Mouse (Mus musculus) MEL (cell line): ENCODE results near the gene Gpr142. TPM values are rescaled to one million over a fixed set of nuclear protein-coding genes. Genes with fewer than 3 reads are reported as not detected.

Experiments
- DNase-seq: peaks from one replicate; pipeline ENCODE4 v3.0.0; 2011; ENCODE audit warnings: low read depth, low spot score
- H3K27ac ChIP-seq: 2 replicates; pipeline ENCODE4 v1.5.1; 2012; ENCODE audit warnings: low read depth, mild to moderate bottlenecking, control low read depth, low read length, moderate library complexity; ENCODE audit not compliant: control insufficient read depth
- H3K27me3 ChIP-seq, 2 experiments: fragments of 150-350 bp in 1 of 2; sonication (generic) in 1 of 2; 2 replicates each; pipeline ENCODE4 v1.6.1; 2012; ENCODE audit warnings: low read length in 2 of 2, mild to moderate bottlenecking in 2 of 2, improper control_type of control experiment in 1 of 2, moderate library complexity in 1 of 2; ENCODE audit not compliant: insufficient read depth in 2 of 2, control insufficient read depth in 1 of 2
- H3K36me3 ChIP-seq, 2 experiments: 2 replicates each; pipeline ENCODE4 v1.6.1; 2012 to 2014; ENCODE audit warnings: low read length in 2 of 2, improper control_type of control experiment in 1 of 2, inconsistent platforms in 1 of 2, mild to moderate bottlenecking in 1 of 2; ENCODE audit not compliant: insufficient read depth in 2 of 2, control insufficient read depth in 1 of 2
- H3K4me1 ChIP-seq, 2 experiments: fragments of 150-350 bp in 1 of 2; sonication (generic) in 1 of 2; 2 replicates each; pipeline ENCODE4 v1.6.1; 2012; ENCODE audit warnings: low read length in 2 of 2, improper control_type of control experiment in 1 of 2, mild to moderate bottlenecking in 1 of 2; ENCODE audit not compliant: insufficient read depth in 2 of 2, control insufficient read depth in 1 of 2
- H3K4me3 ChIP-seq, 2 experiments: fragments of 150-350 bp in 1 of 2; sonication (generic) in 1 of 2; 2 replicates each; pipeline ENCODE4 v1.5.1; 2012; ENCODE audit warnings: low read depth in 2 of 2, low read length in 2 of 2, mild to moderate bottlenecking in 2 of 2, moderate library complexity in 2 of 2, control low read depth in 1 of 2, improper control_type of control experiment in 1 of 2; ENCODE audit not compliant: control insufficient read depth in 1 of 2, insufficient read depth in 1 of 2
- H3K79me2 ChIP-seq: 2 replicates; pipeline ENCODE4 v1.6.1; 2012; ENCODE audit warnings: mild to moderate bottlenecking, low read length, moderate library complexity; ENCODE audit not compliant: control insufficient read depth, poor library complexity, insufficient read depth
- H3K9ac ChIP-seq: 2 replicates; pipeline ENCODE4 v1.6.1; 2012; ENCODE audit warnings: low read depth, mild to moderate bottlenecking, control low read depth, low read length, moderate library complexity; ENCODE audit not compliant: control insufficient read depth, poor library complexity, severe bottlenecking
- H3K9me3 ChIP-seq: fragments of 150-350 bp; sonication (generic); replicated peaks from 2 replicates; pipeline ENCODE4 v1.6.1; 2012; ENCODE audit warnings: mild to moderate bottlenecking, low read length, improper control_type of control experiment, moderate library complexity; ENCODE audit not compliant: insufficient read depth
- CHD1 ChIP-seq: IDR thresholded peaks from 2 replicates; pipeline ENCODE4 v1.6.1; 2012; ENCODE audit warnings: low read depth, mild to moderate bottlenecking, inconsistent platforms, low read length, improper control_type of control experiment
- CHD2 ChIP-seq: IDR thresholded peaks from 2 replicates; pipeline ENCODE4 v1.6.1; 2011; ENCODE audit warnings: low read length, improper control_type of control experiment
- CTCF ChIP-seq, 3 experiments: IDR thresholded peaks in 2 of 3; conservative IDR thresholded peaks in 1 of 3; 2 replicates each; pipeline ENCODE4 v1.5.1; 2011 to 2012; ENCODE audit warnings: low read length in 3 of 3, low read depth in 2 of 3, mild to moderate bottlenecking in 2 of 3, improper control_type of control experiment in 1 of 3, inconsistent platforms in 1 of 3, mixed read lengths in 1 of 3, moderate library complexity in 1 of 3; ENCODE audit not compliant: control insufficient read depth in 1 of 3, insufficient read depth in 1 of 3, poor library complexity in 1 of 3, severe bottlenecking in 1 of 3
- E2F4 ChIP-seq: IDR thresholded peaks from 2 replicates; pipeline ENCODE4 v1.6.1; 2011; ENCODE audit warnings: low read depth, low read length, improper control_type of control experiment, borderline replicate concordance
- ETS1 ChIP-seq: IDR thresholded peaks from 2 replicates; pipeline ENCODE4 v1.6.1; 2012; ENCODE audit warnings: low read depth, mild to moderate bottlenecking, inconsistent platforms, low read length, improper control_type of control experiment, moderate library complexity
- GATA1 ChIP-seq: IDR thresholded peaks from 2 replicates; pipeline ENCODE4 v1.6.1; 2011; ENCODE audit warnings: low read depth, low read length, improper control_type of control experiment
- JUND ChIP-seq: IDR thresholded peaks from 2 replicates; pipeline ENCODE4 v1.6.1; 2011; ENCODE audit warnings: low read depth, mild to moderate bottlenecking, improper control_type of control experiment, low read length
- MAFK ChIP-seq: IDR thresholded peaks from 2 replicates; pipeline ENCODE4 v1.6.1; 2011; ENCODE audit warnings: low read depth, mild to moderate bottlenecking, low read length, improper control_type of control experiment, borderline replicate concordance
- MAX ChIP-seq: IDR thresholded peaks from 2 replicates; pipeline ENCODE4 v1.6.1; 2011; ENCODE audit warnings: low read length, improper control_type of control experiment
- MAZ ChIP-seq: IDR thresholded peaks from 2 replicates; pipeline ENCODE4 v1.6.1; 2012; ENCODE audit warnings: low read depth, mild to moderate bottlenecking, inconsistent platforms, low read length, improper control_type of control experiment
- NELFE ChIP-seq: IDR thresholded peaks from 2 replicates; pipeline ENCODE4 v1.6.1; 2011; ENCODE audit warnings: low read depth, low read length, improper control_type of control experiment
- POLR2AphosphoS2 ChIP-seq: IDR thresholded peaks from 2 replicates; pipeline ENCODE4 v1.6.1; 2011; ENCODE audit warnings: low read length, improper control_type of control experiment
- POLR2AphosphoS5 ChIP-seq: IDR thresholded peaks from 2 replicates; pipeline ENCODE4 v1.6.1; 2012; ENCODE audit warnings: low read depth, borderline replicate concordance, mild to moderate bottlenecking, inconsistent platforms, low read length, moderate library complexity, mixed read lengths
- RAD21 ChIP-seq: IDR thresholded peaks from 2 replicates; pipeline ENCODE4 v1.6.1; 2011; ENCODE audit warnings: mild to moderate bottlenecking, low read depth, low read length, improper control_type of control experiment
- SIN3A ChIP-seq: IDR thresholded peaks from 2 replicates; pipeline ENCODE4 v1.6.1; 2012; ENCODE audit warnings: low read length, improper control_type of control experiment, inconsistent platforms
- SMC3 ChIP-seq: IDR thresholded peaks from 2 replicates; pipeline ENCODE4 v1.6.1; 2011; ENCODE audit warnings: low read depth, low read length, improper control_type of control experiment
- UBTF ChIP-seq: IDR thresholded peaks from 2 replicates; pipeline ENCODE4 v1.6.1; 2012; ENCODE audit warnings: low read depth, mild to moderate bottlenecking, inconsistent platforms, low read length, improper control_type of control experiment, moderate library complexity, borderline replicate concordance; ENCODE audit not compliant: insufficient read depth
- USF2 ChIP-seq, 2 experiments: IDR thresholded peaks; 2 replicates each; pipeline ENCODE4 v1.6.1; 2011 to 2012; ENCODE audit warnings: improper control_type of control experiment in 2 of 2, low read length in 2 of 2, borderline replicate concordance in 1 of 2, inconsistent platforms in 1 of 2, low read depth in 1 of 2, mild to moderate bottlenecking in 1 of 2; ENCODE audit not compliant: insufficient read depth in 1 of 2
- ZKSCAN1 ChIP-seq: IDR thresholded peaks from 2 replicates; pipeline ENCODE4 v1.6.1; 2012; ENCODE audit warnings: low read depth, mild to moderate bottlenecking, inconsistent platforms, low read length, improper control_type of control experiment, moderate library complexity
- ZNF384 ChIP-seq: IDR thresholded peaks from 2 replicates; pipeline ENCODE4 v1.6.1; 2012; ENCODE audit warnings: low read depth, mild to moderate bottlenecking, inconsistent platforms, low read length, improper control_type of control experiment
- polyA plus RNA-seq, 2 experiments: library from polyadenylated mRNA; stranded (reverse) in 1 of 2; unstranded in 1 of 2; fragments of >175 nt in 1 of 2; fragments of >200 nt in 1 of 2; gene quantifications; 2 replicates each; pipeline versions ENCODE4 v1.2.1 to v1.2.4; 2012; ENCODE audit warnings: low replicate concordance in 2 of 2, low read depth in 1 of 2; ENCODE audit not compliant: insufficient read length in 2 of 2, insufficient read depth in 1 of 2, missing spikeins in 1 of 2
- total RNA-seq: library from RNA; depleted of rRNA; stranded (reverse); fragments of 300-350 nt; gene quantifications from 2 replicates; pipeline ENCODE4 v1.2.3, GENCODE M21; 2012; rRNA removed

The Gpr142 gene
- total RNA-seq (not detected in 2 replicates), polyA plus RNA-seq (not detected)

- Histone ChIP-seq H3K36me3 (no peaks in the 10 kb centered on the region), H3K4me1 (no peaks in the 10 kb centered on the region), H3K4me3 (no peak within 1 kb of the TSS), H3K79me2 (no peaks in the 10 kb centered on the region), H3K9ac (no peak within 1 kb of the TSS), H3K27ac (no peak within 1 kb of the TSS), H3K9me3 (no peaks in the 10 kb centered on the region; the same call in 1 of the 2 replicates), H3K27me3 (no peaks in the 10 kb centered on the region)
- TF ChIP-seq SMC3 (no peak), SIN3A (no peak), RAD21 (no peak), ZNF384 (no peak), UBTF (no peak), ZKSCAN1 (no peak), NELFE (no peak), CHD2 (no peak), GATA1 (no peak), USF2 (IDR thresholded peaks at IDR 0.05; ENCODE audit: borderline replicate concordance in 1 of 2, insufficient read depth in 1 of 2, low read depth in 1 of 2, low read length in 2 of 2) (no peak), CTCF (IDR thresholded peaks at IDR 0.05 in 2 of 3, conservative IDR thresholded peaks at IDR 0.05 in 1 of 3; ENCODE audit: control insufficient read depth in 1 of 3, insufficient read depth in 1 of 3, low read depth in 2 of 3, low read length in 3 of 3, poor library complexity in 1 of 3, severe bottlenecking in 1 of 3) (no peak), POLR2AphosphoS2 (no peak), MAX (no peak), JUND (no peak), E2F4 (no peak), CHD1 (no peak), MAFK (no peak), POLR2AphosphoS5 (no peak), MAZ (no peak), ETS1 (no peak)
- DNase-seq: no peak
These were observed at the start of gene Gpr142 for GRCm38 (mm10) chr11:114798624-114799023. Gpr142 (plus strand) TSS chr11:114798924.
